Mouse (Mus musculus): ENCODE results near the gene Slc9a1.

DNA sequence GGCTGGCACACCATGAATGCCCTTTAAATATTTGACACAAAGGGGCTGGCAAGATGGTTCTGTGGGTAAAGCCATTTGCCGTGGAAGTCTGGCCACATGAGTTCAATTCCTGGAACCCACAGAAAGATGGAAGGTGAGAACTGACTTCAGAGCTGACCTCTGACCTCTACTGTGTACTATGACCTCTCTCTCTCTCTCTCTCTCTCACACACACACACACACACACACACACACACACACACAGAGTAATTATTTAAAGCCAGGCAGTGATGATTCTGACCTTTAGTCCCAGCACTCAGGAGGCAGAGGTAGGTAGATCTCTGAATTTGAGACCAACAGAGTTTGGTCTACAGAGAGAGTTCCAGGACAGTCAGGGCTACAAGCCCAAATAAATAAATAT lies 90.5 kb downstream of the Slc9a1 start:
- TF ChIP-seq CTCF (IDR thresholded peaks at IDR 0.05; ENCODE audit: extremely low read depth, insufficient read depth, low read length) (no peak), POLR2A (IDR thresholded peaks at IDR 0.05; ENCODE audit: extremely low read depth, insufficient read depth, low read length) (no peak)

Measured in cortical plate, adult 2 months (tissue).